Mouse (Mus musculus) hindbrain, embryonic 13.5 days (tissue): ENCODE results near the gene Mapk6. TPM values are rescaled to one million over a fixed set of nuclear protein-coding genes. Genes with fewer than 3 reads are reported as not detected.

ENCODE experiments used
- ATAC-seq: fragments of 200-750 bp; cut with Nextera tagmentation; 2 replicates; pipeline ENCODE4 v1.8.0; 2017; ENCODE audit warnings: moderate TSS enrichment; ENCODE audit not compliant: low FRiP score
- H3K27ac ChIP-seq: fragments of 300-500 bp; sonication (generic); 2 replicates; pipeline ENCODE4 v1.5.1; 2015; ENCODE audit warnings: inconsistent platforms, mild to moderate bottlenecking, moderate library complexity
- H3K27me3 ChIP-seq: fragments of 300-500 bp; sonication (generic); 2 replicates; pipeline ENCODE4 v1.6.1; 2015; ENCODE audit warnings: mild to moderate bottlenecking, inconsistent platforms
- H3K36me3 ChIP-seq: fragments of 300-500 bp; sonication (generic); 2 replicates; pipeline ENCODE4 v1.6.1; 2015; ENCODE audit warnings: mild to moderate bottlenecking, inconsistent platforms
- H3K4me1 ChIP-seq: fragments of 300-500 bp; sonication (generic); replicated peaks from 2 replicates; pipeline ENCODE4 v1.6.1; 2015; ENCODE audit warnings: inconsistent platforms
- H3K4me2 ChIP-seq: fragments of 300-500 bp; sonication (generic); 2 replicates; pipeline ENCODE4 v1.6.1; 2015; ENCODE audit warnings: inconsistent platforms, mild to moderate bottlenecking, moderate library complexity
- H3K4me3 ChIP-seq: fragments of 300-500 bp; sonication (generic); 2 replicates; pipeline ENCODE4 v1.5.1; 2015; ENCODE audit warnings: mild to moderate bottlenecking, inconsistent platforms
- H3K9ac ChIP-seq: fragments of 300-500 bp; sonication (generic); 2 replicates; pipeline ENCODE4 v1.6.1; 2015; ENCODE audit warnings: mild to moderate bottlenecking, inconsistent platforms
- H3K9me3 ChIP-seq: fragments of 300-500 bp; sonication (generic); 2 replicates; pipeline ENCODE4 v1.6.1; 2016; ENCODE audit warnings: inconsistent platforms
- WGBS: fragments of 180-500 bp; shearing (Covaris S2); methylation state at CpG from one replicate; pipeline ENCODE4 v1.1.7; 2015; 5-methylcytosine and 5-hydroxymethylcytosine counted together
- polyA plus RNA-seq: library from polyadenylated mRNA; unstranded; fragments of >200 nt; fragmentation: Nextera tagmentation; extraction: Ambion mirVana; gene quantifications from 2 replicates; pipeline ENCODE4 v1.2.1, GENCODE M21; 2015

Mapk6 gene
- polyA plus RNA-seq, 1 experiment from 2014 or later: 178 TPM

GRCm38 (mm10) chr9:75399069-75399468, 10.7 kb downstream of the Mapk6 start:
- WGBS: 96% methylated on average over 4 of the region's 4 CpGs
- H3K36me3 ChIP-seq: peaks cover 37% of the 10 kb centered on the region
- no peaks in the 10 kb centered on the region for H3K27me3 ChIP-seq
- no peak overlapping the region for H3K4me2 ChIP-seq
- H3K9me3 ChIP-seq: no peaks in the 10 kb centered on the region
- no peak for ATAC-seq
- H3K4me3 ChIP-seq: no peak overlapping the region
- no peak overlapping the region for H3K9ac ChIP-seq
- peaks cover 41% of the 10 kb centered on the region for H3K4me1 ChIP-seq
- no peak overlapping the region for H3K27ac ChIP-seq

DNA sequence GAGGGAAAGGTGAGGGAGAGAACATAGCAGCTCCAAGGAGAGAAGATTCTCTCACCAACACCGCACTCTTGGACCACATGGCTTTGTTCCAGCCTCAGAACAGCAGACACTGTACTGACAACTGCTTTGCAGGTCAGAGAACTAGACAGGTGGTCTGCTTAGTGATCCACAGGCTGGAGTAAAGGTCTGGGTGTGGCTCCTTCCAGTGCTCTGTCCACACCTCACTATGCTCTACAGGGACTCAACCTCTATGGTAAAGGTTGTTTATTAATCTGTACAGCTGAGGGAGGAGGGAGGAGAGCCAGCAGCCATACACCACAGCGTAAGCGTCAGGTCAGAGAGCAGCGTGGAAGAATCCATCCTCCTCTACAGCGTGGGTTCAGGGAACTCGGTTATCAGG, 13.8 kb downstream of the Mapk6 start:
- H3K4me3 ChIP-seq: no peak overlapping the region
- no peak overlapping the region for H3K4me2 ChIP-seq
- no peaks in the 10 kb centered on the region for H3K27me3 ChIP-seq
- WGBS: 93% methylated on average over 6 of the region's 6 CpGs
- H3K9me3 ChIP-seq: no peaks in the 10 kb centered on the region
- no peak overlapping the region for H3K27ac ChIP-seq
- peaks cover 66% of the 10 kb centered on the region for H3K36me3 ChIP-seq
- peaks cover 10% of the 10 kb centered on the region for H3K4me1 ChIP-seq
- H3K9ac ChIP-seq: no peak overlapping the region
- ATAC-seq: no peak

DNA sequence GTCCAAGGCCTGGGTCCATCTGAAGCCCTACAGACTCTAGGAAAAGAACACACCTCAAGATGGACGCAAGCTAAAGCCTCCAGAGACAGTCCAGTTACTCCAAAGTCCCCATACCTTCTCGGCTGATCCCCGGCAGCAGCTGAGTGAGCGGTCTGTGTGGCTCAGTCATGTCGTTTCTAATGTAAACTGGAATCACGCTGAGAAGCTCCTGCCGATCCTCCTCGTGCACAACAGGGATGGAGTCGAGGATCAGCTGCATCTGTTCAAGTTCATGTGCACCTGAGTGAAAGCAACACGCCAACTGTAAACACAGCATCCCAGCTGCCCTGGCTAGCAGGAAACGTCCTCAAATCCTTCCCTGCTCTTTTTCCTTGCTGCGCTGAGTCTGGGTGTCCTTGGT, 16.6 kb downstream of the Mapk6 start:
- no peaks in the 10 kb centered on the region for H3K27me3 ChIP-seq
- H3K4me2 ChIP-seq: no peak overlapping the region
- no peak for ATAC-seq
- no peaks in the 10 kb centered on the region for H3K9me3 ChIP-seq
- H3K36me3 ChIP-seq: peaks cover 91% of the 10 kb centered on the region
- WGBS: 75% methylated on average over 12 of the region's 12 CpGs
- no peak overlapping the region for H3K4me3 ChIP-seq
- no peak overlapping the region for H3K27ac ChIP-seq
- H3K9ac ChIP-seq: no peak overlapping the region
- 0 out of 2 replicates have a peak, but pooled peaks cover 2% of the 10 kb centered on the region for H3K4me1 ChIP-seq

- ATAC-seq: no peak
- no peaks in the 10 kb centered on the region for H3K9me3 ChIP-seq
- H3K36me3 ChIP-seq: peaks cover 39% of the 10 kb centered on the region
- H3K27me3 ChIP-seq: no peaks in the 10 kb centered on the region
- H3K4me2 ChIP-seq: no peak overlapping the region
- H3K9ac ChIP-seq: no peak overlapping the region
- H3K4me1 ChIP-seq: no peaks in the 10 kb centered on the region
- H3K4me3 ChIP-seq: no peak overlapping the region
- 85% methylated on average over 9 of the region's 9 CpGs for WGBS
- no peak overlapping the region for H3K27ac ChIP-seq
Observed at GRCm38 (mm10) chr9:75385218-75385974, 24.4 kb downstream of the Mapk6 start.

GRCm38 (mm10) chr9:75384337-75384962, 25.4 kb downstream of the Mapk6 start:
- no peaks in the 10 kb centered on the region for H3K9me3 ChIP-seq
- no peak overlapping the region for H3K27ac ChIP-seq
- 83% methylated on average over 3 of the region's 3 CpGs for whole genome bisulfite sequencing
- H3K36me3 ChIP-seq: peaks cover 31% of the 10 kb centered on the region
- H3K4me2 ChIP-seq: no peak overlapping the region
- H3K4me3 ChIP-seq: no peak overlapping the region
- H3K9ac ChIP-seq: no peak overlapping the region
- H3K4me1 ChIP-seq: no peaks in the 10 kb centered on the region
- no peak for ATAC-seq
- H3K27me3 ChIP-seq: no peaks in the 10 kb centered on the region

DNA sequence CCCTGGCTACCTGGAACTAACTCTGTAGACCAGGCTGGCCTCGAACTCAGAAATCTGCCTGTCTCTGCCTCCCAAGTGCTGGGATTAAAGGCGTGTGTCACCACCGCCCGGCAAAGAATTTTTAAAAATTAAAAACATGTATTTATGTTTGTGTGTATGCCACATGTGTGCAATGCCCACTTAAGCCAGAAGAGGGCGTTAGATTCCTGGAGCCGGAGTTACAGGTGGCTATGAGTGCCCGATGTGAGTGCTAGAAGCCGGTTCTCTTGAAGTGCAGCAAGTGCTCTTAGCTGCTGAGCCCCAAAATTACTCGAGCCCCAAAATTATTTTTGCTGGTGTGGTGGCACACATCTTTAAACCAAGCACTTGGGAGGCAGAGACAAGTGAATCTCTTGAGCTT, 26.0 kb downstream of the Mapk6 start:
- H3K36me3 ChIP-seq: peaks cover 25% of the 10 kb centered on the region
- H3K4me2 ChIP-seq: no peak overlapping the region
- H3K4me1 ChIP-seq: no peaks in the 10 kb centered on the region
- no peak for ATAC-seq
- H3K9ac ChIP-seq: no peak overlapping the region
- H3K9me3 ChIP-seq: no peaks in the 10 kb centered on the region
- no peak overlapping the region for H3K4me3 ChIP-seq
- no peak overlapping the region for H3K27ac ChIP-seq
- no peaks in the 10 kb centered on the region for H3K27me3 ChIP-seq
- WGBS: 85% methylated on average over 9 of the region's 9 CpGs

GRCm38 (mm10) chr9:75382825-75383224, 27.0 kb downstream of the Mapk6 start:
- Histone ChIP-seq H3K27ac (no peak overlapping the region), H3K4me3 (no peak overlapping the region), H3K27me3 (no peaks in the 10 kb centered on the region), H3K4me2 (no peak overlapping the region), H3K9me3 (no peaks in the 10 kb centered on the region), H3K36me3 (peaks cover 19% of the 10 kb centered on the region), H3K9ac (no peak overlapping the region), H3K4me1 (no peaks in the 10 kb centered on the region)
- no peak for ATAC-seq
- WGBS: 89% methylated on average over 14 of the region's 14 CpGs

DNA sequence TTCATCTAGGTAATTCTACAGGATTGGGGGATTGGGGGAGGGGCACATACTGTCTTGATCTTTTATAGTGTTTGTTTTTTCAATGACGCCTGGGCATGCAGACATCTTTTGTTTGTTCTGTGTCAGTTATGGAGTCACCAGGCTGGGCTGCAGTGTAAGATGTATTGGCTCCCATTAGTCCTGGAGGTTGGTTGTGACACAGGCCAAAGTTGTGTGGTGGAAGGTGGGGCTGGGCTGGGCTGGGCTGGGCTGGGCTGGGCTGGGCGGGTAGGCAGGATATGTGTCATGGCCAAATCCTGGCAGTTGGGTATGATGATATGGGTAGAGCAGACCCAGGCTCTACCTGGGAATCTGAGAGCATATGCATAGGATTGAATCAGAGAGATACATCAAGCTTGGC, 31.0 kb downstream of the Mapk6 start:
- ATAC-seq: no peak
- peaks cover 6% of the 10 kb centered on the region; the same call in 1 of the 2 replicates for H3K9me3 ChIP-seq
- no peaks in the 10 kb centered on the region for H3K27me3 ChIP-seq
- no peaks in the 10 kb centered on the region for H3K36me3 ChIP-seq
- H3K4me2 ChIP-seq: no peak overlapping the region
- no peak overlapping the region for H3K4me3 ChIP-seq
- H3K9ac ChIP-seq: no peak overlapping the region
- H3K27ac ChIP-seq: no peak overlapping the region
- WGBS: 79% methylated on average over 2 of the region's 2 CpGs
- no peaks in the 10 kb centered on the region for H3K4me1 ChIP-seq

- Histone ChIP-seq H3K4me1 (no peaks in the 10 kb centered on the region), H3K27ac (no peak overlapping the region), H3K9me3 (peaks cover 6% of the 10 kb centered on the region; the same call in 1 of the 2 replicates), H3K27me3 (no peaks in the 10 kb centered on the region), H3K4me2 (no peak overlapping the region), H3K36me3 (no peaks in the 10 kb centered on the region), H3K4me3 (no peak overlapping the region), H3K9ac (no peak overlapping the region)
- no peak for ATAC-seq
- WGBS: 76% methylated on average over 1 of the region's 1 CpGs
Observed at GRCm38 (mm10) chr9:75376428-75376827, 33.4 kb downstream of the Mapk6 start.

DNA sequence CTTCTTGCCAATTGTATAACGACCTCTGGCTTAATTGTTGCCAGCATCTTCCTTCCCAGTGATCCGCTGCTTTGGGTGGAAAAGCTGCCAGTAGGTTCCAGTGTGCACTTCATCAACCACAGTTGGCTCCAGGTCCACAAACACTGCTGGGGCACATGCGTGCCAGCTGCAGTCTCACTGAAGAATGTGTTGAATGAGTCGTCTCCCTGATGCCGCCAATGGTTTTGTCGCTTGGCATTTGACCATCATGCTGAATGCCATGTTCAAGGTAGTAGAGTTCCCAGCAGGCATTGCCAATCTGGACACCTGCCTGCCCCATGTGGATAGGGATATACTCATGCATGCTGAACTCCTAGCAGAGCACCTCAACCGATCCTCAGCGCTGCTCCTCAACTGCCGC, 34.2 kb downstream of the Mapk6 start:
- 96% methylated on average over 9 of the region's 9 CpGs for WGBS
- H3K4me1 ChIP-seq: no peaks in the 10 kb centered on the region

GRCm38 (mm10) chr9:75368779-75369178, 41.0 kb downstream of the Mapk6 start:
- no peak overlapping the region for H3K4me2 ChIP-seq
- no peaks in the 10 kb centered on the region for H3K36me3 ChIP-seq
- no peak overlapping the region for H3K4me3 ChIP-seq
- ATAC-seq: no peak
- no peaks in the 10 kb centered on the region for H3K27me3 ChIP-seq
- H3K9ac ChIP-seq: no peak overlapping the region
- H3K9me3 ChIP-seq: peaks cover 8% of the 10 kb centered on the region
- no peak overlapping the region for H3K27ac ChIP-seq
- 81% methylated on average over 3 of the region's 3 CpGs for WGBS
- H3K4me1 ChIP-seq: no peaks in the 10 kb centered on the region

More for the DNA sequence above, 34.2 kb downstream of the Mapk6 start:
- H3K27ac ChIP-seq: no peak overlapping the region
- peaks cover 6% of the 10 kb centered on the region; the same call in 1 of the 2 replicates for H3K9me3 ChIP-seq
- ATAC-seq: no peak
- H3K4me2 ChIP-seq: no peak overlapping the region
- H3K36me3 ChIP-seq: no peaks in the 10 kb centered on the region
- H3K27me3 ChIP-seq: no peaks in the 10 kb centered on the region
- no peak overlapping the region for H3K4me3 ChIP-seq
- H3K9ac ChIP-seq: no peak overlapping the region

DNA sequence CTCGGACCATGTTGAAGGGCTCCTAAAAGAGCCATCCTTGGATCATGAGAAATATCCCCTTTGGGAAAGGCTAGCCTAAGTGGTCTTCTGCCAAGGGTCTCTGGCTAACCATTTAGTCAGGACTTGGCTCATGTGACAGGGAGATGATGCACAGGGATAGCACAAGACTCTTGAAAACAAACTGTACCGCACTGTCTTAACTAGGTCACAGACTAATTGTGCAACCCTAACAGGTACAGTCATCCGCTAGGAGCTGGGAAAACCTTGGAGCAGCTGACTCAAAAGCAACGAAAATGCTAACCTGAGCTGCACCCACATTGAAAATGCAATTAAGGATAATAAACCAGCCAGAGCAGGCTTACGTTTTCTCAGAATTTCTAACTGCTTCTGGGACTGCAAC, 43.6 kb downstream of the Mapk6 start:
- Histone ChIP-seq H3K4me1 (no peaks in the 10 kb centered on the region; the same call in 1 of the 2 replicates), H3K36me3 (no peaks in the 10 kb centered on the region), H3K9me3 (peaks cover 8% of the 10 kb centered on the region), H3K4me2 (no peak overlapping the region), H3K4me3 (no peak overlapping the region), H3K27me3 (no peaks in the 10 kb centered on the region), H3K9ac (no peak overlapping the region), H3K27ac (no peak overlapping the region)
- no peak for ATAC-seq
- WGBS: 82% methylated on average over 5 of the region's 5 CpGs

- H3K27ac ChIP-seq: no peak overlapping the region
- H3K4me1 ChIP-seq: no peaks in the 10 kb centered on the region; the same call in 1 of the 2 replicates
- no peak for ATAC-seq
- no peak overlapping the region for H3K4me2 ChIP-seq
- H3K9ac ChIP-seq: no peak overlapping the region
- no peaks in the 10 kb centered on the region for H3K27me3 ChIP-seq
- WGBS: 67% methylated on average over 4 of the region's 4 CpGs
- H3K9me3 ChIP-seq: peaks cover 4% of the 10 kb centered on the region
- no peak overlapping the region for H3K4me3 ChIP-seq
- H3K36me3 ChIP-seq: no peaks in the 10 kb centered on the region
Observed at GRCm38 (mm10) chr9:75365195-75365594, 44.6 kb downstream of the Mapk6 start.
